Mouse (Mus musculus) thymus, adult 2 months (tissue): Measurements from ENCODE around the gene Uqcc3. TPM values are rescaled to one million over a fixed set of nuclear protein-coding genes. Genes with fewer than 3 reads are reported as not detected.
"Not testable (repeated sequence)": the region's sequence is repeated elsewhere in the genome, so short reads cannot be mapped to it uniquely, and the experiment has no call there.

ENCODE experiments used
- DNase-seq: peaks from one replicate; pipeline ENCODE4 v3.0.0; 2021
- H3K27ac ChIP-seq: fragments of 200-500 bp; 2 replicates; pipeline ENCODE4 v1.5.1; 2012; ENCODE audit warnings: low read length, control low read depth; ENCODE audit not compliant: control insufficient read depth, insufficient read depth
- H3K27me3 ChIP-seq: fragments of 200-500 bp; 2 replicates; pipeline ENCODE4 v1.6.1; 2012; ENCODE audit warnings: mild to moderate bottlenecking, low read length, moderate library complexity, mixed read lengths; ENCODE audit not compliant: control insufficient read depth, insufficient read depth
- H3K36me3 ChIP-seq: fragments of 200-500 bp; 2 replicates; pipeline ENCODE4 v1.6.1; 2012; ENCODE audit warnings: mild to moderate bottlenecking, low read length, moderate library complexity; ENCODE audit not compliant: control insufficient read depth, insufficient read depth
- H3K4me1 ChIP-seq: fragments of 200-500 bp; replicated peaks from 2 replicates; pipeline ENCODE4 v1.6.1; 2012; ENCODE audit warnings: low read length; ENCODE audit not compliant: control insufficient read depth, insufficient read depth
- H3K4me3 ChIP-seq: fragments of 200-500 bp; 2 replicates; pipeline ENCODE4 v1.5.1; 2012; ENCODE audit warnings: mild to moderate bottlenecking, low read length, control low read depth, moderate library complexity; ENCODE audit not compliant: control insufficient read depth, insufficient read depth
- CTCF ChIP-seq: fragments of 200-500 bp; IDR thresholded peaks from 2 replicates; pipeline ENCODE4 v1.5.1; 2012; ENCODE audit warnings: mild to moderate bottlenecking, control low read depth, low read length, moderate library complexity, borderline replicate concordance; ENCODE audit not compliant: control insufficient read depth, poor library complexity, insufficient read depth; ENCODE audit errors: extremely low read depth
- POLR2A ChIP-seq: fragments of 200-500 bp; IDR thresholded peaks from 2 replicates; pipeline ENCODE4 v1.6.1; 2012; ENCODE audit warnings: mild to moderate bottlenecking, low read length, control low read depth, moderate library complexity; ENCODE audit not compliant: control insufficient read depth, poor library complexity, insufficient read depth; ENCODE audit errors: extremely low read depth
- WGBS: fragments of 180-500 bp; shearing (Covaris S2); methylation state at CpG from one replicate; pipeline ENCODE4 v1.1.7; 2018; 5-methylcytosine and 5-hydroxymethylcytosine counted together
- polyA plus RNA-seq: library from polyadenylated mRNA; depleted of rRNA; stranded (reverse); fragments of >200 nt; gene quantifications from 2 replicates; pipeline ENCODE4 v1.2.3, GENCODE M21; 2012

The Uqcc3 gene
- polyA plus RNA-seq, 1 experiment: 39.2 TPM

DNA sequence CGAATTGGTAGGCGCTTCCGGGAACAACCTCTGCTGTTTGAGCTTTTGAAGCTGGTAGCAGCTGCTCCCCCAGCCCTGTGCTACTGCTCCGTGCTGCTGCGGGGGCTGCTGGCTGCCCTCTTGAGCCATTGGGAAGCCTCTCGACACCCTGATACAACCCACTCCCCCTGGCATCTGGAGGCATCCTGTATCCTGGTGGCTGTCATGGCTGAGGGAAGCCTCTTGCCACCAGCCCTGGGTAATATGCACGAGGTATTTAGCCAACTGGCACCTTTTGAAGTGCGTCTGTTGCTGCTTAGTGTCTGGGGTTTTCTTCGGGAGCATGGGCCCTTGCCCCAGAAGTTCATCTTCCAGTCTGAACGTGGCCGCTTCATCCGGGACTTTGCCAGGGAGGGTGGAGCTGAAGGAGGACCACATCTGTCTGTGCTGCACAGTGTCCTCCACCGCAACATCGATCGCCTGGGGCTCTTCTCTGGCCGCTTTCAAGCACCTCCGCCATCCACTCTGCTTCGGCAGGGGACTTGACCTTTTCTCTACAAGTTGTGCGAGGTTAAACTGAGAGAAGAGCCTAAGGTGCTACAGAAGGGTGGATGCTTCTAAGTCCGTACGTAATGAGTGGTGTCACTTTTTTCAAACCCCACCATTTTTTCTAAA is 16.6 kb upstream of the Uqcc3 start:
- not testable (repeated sequence) for H3K27ac ChIP-seq, H3K36me3 ChIP-seq, H3K27me3 ChIP-seq
- peaks cover 13% of the 10 kb centered on the region for H3K4me1 ChIP-seq
- DNase-seq: peak; percentile 22
- 0 out of 2 replicates have a peak, but pooled peaks have one; percentile 26 for TF ChIP-seq POLR2A
- H3K4me3 ChIP-seq: peak overlapping the region; percentile 81
- WGBS: 47% methylated on average over 21 of the region's 21 CpGs

DNA sequence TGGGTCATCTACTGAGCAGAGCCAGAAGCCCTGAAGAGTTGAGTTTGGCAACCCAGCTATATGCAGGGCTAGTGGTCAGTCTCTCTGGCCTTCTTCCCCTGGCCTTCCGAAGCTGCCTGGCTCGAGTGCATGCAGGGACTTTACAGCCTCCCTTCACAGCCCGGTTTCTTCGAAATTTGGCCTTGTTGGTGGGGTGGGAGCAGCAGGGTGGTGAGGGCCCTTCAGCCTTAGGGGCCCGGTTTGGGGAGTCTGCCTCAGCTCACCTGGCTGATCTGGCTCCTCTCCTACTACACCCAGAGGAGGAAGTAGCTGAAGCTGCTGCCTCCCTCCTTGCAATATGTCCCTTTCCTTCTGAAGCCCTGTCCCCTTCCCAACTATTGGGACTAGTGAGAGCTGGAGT is 15.5 kb upstream of the Uqcc3 start:
- not testable (repeated sequence) for DNase-seq

DNA sequence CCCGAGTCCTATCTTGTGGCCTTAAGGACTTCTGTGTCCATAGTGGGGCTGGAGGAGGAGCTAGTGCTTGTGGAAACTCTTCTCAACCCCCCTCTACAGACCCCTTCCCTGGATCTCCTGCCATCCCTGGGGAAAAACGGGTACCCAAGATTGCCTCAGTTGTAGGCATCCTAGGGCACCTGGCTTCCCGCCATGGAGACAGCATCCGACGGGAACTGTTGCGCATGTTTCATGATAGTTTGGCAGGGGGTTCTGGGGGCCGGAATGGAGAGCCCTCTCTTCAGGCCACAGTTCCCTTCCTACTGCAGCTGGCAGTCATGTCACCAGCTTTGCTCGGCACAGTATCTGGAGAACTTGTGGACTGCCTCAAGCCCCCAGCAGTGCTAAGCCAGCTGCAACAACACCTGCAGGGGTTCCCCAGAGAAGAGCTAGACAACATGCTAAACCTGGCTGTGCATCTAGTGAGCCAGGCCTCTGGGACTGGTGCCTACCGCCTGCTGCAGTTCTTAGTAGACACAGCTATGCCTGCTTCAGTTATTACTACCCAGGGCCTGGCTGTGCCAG is 14.8 kb upstream of the Uqcc3 start:
- H3K4me1 ChIP-seq: peaks cover 13% of the 10 kb centered on the region
- TF ChIP-seq POLR2A: no peak
- TF ChIP-seq CTCF: no peak
- no peak overlapping the region for H3K4me3 ChIP-seq
- DNase-seq: no peak
- H3K27ac ChIP-seq: no peak overlapping the region
- WGBS: 91% methylated on average over 9 of the region's 9 CpGs
- peaks cover 6% of the 10 kb centered on the region for H3K36me3 ChIP-seq
- H3K27me3 ChIP-seq: no peaks in the 10 kb centered on the region

More for the DNA sequence above, 15.5 kb upstream of the Uqcc3 start:
- H3K4me3 ChIP-seq, H3K27ac ChIP-seq, H3K27me3 ChIP-seq, H3K36me3 ChIP-seq: not testable (repeated sequence)
- 94% methylated on average over 5 of the region's 5 CpGs for WGBS
- peaks cover 13% of the 10 kb centered on the region for H3K4me1 ChIP-seq

DNA sequence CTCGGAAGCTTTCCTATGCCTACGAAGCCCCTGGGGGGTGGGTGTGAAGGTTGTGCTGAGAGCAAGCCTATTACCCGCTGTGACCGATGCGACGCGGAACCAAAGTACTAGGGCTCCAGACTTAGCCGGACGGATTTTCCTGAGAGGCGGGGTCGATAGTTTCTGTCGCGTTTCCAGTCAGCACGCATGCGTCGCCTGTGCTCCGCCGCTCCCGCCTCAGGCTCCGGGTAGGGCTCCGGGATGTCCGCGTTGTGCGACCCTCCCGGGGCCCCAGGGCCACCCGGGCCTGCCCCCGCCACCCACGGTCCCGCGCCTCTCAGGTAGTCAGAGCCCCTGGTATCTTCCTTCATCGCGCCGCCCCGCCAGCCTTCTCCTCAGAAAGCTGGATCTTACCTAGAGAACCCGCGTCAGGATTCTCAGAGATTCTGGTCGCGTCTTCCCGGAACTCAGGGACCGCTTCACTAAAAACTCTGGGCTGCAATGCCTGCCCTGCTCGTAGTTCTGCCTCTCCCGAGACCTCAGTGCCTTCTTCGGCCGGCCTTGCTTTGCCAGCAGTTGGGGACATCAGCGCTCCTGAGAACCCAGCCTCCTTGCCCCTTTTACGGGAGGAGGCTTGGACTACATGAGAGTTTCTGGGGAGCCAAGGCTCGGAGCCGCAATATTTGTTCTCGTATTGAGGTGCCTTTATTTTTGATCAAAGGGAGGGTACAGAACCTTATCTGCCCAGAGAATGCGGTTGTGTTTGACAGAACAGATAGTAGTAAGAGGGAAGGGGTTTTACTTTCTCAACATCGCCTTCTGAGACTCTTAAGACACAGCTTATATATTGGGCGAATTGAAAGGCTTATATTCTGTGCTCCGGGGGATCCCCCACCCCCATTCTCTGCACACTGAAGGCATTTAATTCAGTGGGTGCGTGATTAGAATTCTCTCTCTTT is 12.4 kb upstream of the Uqcc3 start, which contains the start of gene Ints5:
Gene Ints5, plus strand, starts transcription at position 177 of the 938 bp plus-strand sequence.
- WGBS: 2% methylated on average over 54 of the region's 54 CpGs
- peak; percentile 85 for DNase-seq
- H3K27ac ChIP-seq: peak within 1 kb of the TSS; percentile 72
- TF ChIP-seq POLR2A (peak; percentile 82), CTCF (0 out of 2 replicates have a peak, but pooled peaks have one; percentile 27)
- peaks cover 16% of the 10 kb centered on the region for H3K4me1 ChIP-seq
- peak within 1 kb of the TSS; percentile 98 for H3K4me3 ChIP-seq
- H3K36me3 ChIP-seq: peaks cover 9% of the 10 kb centered on the region
- no peaks in the 10 kb centered on the region for H3K27me3 ChIP-seq

DNA sequence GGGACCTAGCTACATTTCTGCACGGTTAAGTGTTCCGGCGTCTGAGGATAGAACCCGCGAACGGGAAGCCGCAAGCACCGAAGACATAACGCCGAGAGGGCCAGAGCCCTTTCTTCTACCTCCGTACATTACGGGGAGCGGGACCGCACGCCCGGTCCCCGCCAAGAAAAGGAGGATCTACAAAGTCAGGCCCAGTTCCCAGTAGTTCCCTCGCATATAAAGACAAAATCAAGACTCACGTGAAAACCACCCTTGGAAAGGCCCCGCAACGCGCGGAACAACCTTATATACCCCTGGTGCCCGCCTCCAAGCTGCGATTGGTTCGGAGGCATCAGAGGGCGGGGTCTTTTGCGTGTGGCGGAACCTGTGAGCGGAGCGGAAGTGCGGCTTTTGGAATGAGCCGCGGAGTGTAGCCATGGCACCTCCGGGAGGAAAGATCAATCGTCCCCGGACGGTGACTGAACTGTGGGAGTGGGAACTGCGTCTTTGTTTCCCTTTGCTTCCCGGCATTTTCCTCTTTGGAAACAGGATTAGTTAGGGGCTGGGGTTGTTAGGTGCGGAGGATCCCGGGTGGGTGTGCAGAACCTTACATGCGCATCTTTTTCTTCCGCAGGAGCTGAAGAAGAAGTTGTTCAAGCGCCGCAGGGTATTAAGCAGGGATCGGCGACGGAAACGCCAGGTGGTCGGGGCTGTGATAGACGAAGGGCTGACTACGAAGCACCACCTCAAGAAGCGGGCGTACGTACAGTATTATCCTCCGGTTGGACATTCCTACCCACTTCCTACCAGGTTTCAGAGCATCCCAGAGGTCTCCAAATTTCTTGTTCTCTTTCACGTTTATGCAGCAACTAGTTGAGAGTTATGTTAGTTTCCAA is 8.0 kb upstream of the Uqcc3 start, which contains the start of the genes 1810009A15Rik and Gm49416:
Gene 1810009A15Rik, plus strand, starts transcription at position 343 of the 875 bp plus-strand sequence.
Gene Gm49416, plus strand, starts transcription at position 416 of the 875 bp plus-strand sequence.
- Histone ChIP-seq H3K27ac (peak within 1 kb of the TSS; percentile 90), H3K4me1 (peaks cover 10% of the 10 kb centered on the region), H3K36me3 (peaks cover 6% of the 10 kb centered on the region), H3K4me3 (peak within 1 kb of the TSS; percentile 81), H3K27me3 (no peaks in the 10 kb centered on the region)
- peak; percentile 94 for DNase-seq
- WGBS: under 1% methylated on average over 58 of the region's 58 CpGs
- no peak for TF ChIP-seq CTCF
- peak; percentile 88 for TF ChIP-seq POLR2A
